Mouse (Mus musculus) erythroblast, embryonic 14.5 days (primary cell): Measurements from ENCODE around the gene Spsb1.

Source experiments
- GATA1 ChIP-seq: IDR thresholded peaks from 2 replicates; pipeline ENCODE4 v1.6.1; 2012; ENCODE audit warnings: low read length, inconsistent platforms, mixed read lengths
- TAL1 ChIP-seq: IDR thresholded peaks from 3 replicates; pipeline ENCODE4 v1.6.1; 2012; ENCODE audit warnings: low read length, inconsistent platforms, mixed read lengths

GRCm38 (mm10) chr4:149942831-149943741 is 11.8 kb downstream of the Spsb1 start:
- TF ChIP-seq TAL1 (no peak), GATA1 (no peak)
